Mouse (Mus musculus): Measurements from ENCODE around the gene AC109138.7.

GRCm38 (mm10) chr19:4196548-4196947, 17.6 kb upstream of the AC109138.7 start:
- TF ChIP-seq POLR2A (IDR thresholded peaks at IDR 0.05; ENCODE audit: extremely low read depth, insufficient read depth, low read length) (no peak), CTCF (IDR thresholded peaks at IDR 0.05; ENCODE audit: low read depth, low read length) (no peak)
